Mouse (Mus musculus) heart, postnatal 4 days (tissue): ENCODE data around the gene Ccnd3. TPM values are rescaled to one million over a fixed set of nuclear protein-coding genes. Genes with fewer than 3 reads are reported as not detected.
A peak's percentile ranks its signal among the peaks of the same experiment; 100 is the strongest.

Experiments used
- DNase-seq: peaks from one replicate; pipeline ENCODE4 v3.0.0; 2021
- total RNA-seq, 2 experiments: library from RNA; stranded (reverse); gene quantifications; 2 replicates each; pipeline ENCODE4 v1.2.3; 2021

The Ccnd3 gene
- total RNA-seq, 2 experiments from 2014 or later, result 170 to 175 TPM

DNA sequence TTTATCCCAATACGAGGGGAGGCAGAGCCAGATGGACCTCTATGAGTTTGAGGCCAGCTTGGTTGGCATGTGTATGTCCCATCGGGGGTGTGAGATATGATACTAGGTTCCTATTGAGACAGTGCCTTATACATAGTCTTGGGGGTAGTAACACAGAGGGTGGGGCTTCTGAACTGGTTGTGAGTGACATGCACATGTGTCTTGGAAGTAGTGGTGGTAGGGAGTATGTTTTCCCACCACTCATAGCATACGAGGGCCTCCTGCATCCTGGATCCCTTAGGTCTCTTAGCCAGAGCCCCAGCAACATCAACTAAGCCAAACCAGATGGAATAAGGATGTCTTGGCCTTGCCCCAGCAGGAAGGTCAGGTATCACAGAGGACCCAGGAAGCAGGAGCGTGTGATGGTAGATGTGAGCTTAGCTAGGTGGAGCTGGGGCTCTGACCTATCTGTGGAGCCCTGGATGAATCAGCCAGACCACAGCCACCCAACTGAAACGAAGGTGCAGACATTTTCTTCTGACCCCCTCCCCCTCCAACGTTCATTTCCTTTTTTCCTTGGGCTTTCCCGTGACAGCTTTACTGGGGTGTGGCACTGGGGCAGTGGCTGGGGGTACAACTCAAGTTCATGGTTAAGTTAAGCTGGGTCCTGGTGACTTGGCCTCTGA, 10.5 kb downstream of the Ccnd3 start:
- DNase-seq, result no peak

GRCm38 (mm10) chr17:47516232-47516631, 11.4 kb downstream of the Ccnd3 start:
- DNase-seq, result no peak

GRCm38 (mm10) chr17:47518205-47518604, 13.4 kb downstream of the Ccnd3 start:
- peak; percentile 66 for DNase-seq

DNA sequence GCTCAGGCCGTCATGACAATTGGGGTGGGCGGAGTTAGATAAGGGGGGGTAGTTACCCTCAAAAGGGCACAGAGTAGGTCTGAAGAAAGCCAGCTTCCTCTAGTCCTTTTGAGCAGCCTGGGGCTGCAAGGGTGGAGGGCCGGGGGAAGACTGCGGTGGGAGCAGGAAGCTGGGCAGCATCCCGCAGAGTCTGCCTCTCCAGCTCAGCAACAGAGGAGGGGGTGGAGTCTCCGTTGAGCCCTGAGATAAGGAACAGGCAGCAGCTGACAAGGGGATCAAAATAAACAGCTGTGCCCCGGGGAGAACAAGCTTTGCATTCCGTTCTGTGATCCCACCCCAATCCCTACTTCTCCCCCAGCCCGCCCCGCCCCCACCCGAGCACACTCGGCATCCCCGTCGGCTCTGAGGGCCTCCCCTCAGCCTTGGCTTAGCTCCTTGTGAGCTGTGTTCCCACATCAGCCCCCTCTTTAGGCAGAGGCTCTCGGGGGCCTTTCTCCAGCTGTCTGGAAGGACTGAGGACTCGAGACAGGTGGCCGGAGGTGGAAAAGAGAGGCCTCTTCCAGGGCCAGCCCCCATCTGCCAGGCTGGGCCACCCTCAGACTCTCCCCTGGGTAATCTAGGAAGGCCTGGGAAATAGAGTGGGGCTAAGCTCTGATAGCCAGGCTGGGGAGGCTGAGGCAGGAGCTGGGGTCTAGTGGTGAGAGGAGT, 16.9 kb downstream of the Ccnd3 start:
- peak; percentile 81 for DNase-seq

DNA sequence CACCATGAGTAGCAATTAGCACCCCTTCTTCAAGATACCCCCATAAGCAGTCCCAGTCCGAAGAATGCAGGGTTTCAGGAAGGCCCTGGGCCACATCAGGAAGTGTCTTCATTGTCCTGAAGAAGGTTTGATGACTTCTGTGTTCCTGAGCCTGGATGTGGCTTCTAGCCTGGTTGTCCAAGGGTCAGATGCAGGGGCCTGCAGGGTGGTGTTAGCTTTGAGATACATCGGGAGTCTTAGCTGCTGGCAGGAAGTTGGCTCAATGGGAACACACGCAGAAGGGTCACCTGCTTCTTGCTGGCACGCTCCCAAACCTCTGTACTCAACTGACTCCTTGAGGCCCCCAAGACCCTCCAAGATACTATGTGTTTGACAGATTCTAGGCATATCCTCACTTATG, 17.7 kb downstream of the Ccnd3 start:
- peak; percentile 49 for DNase-seq

DNA sequence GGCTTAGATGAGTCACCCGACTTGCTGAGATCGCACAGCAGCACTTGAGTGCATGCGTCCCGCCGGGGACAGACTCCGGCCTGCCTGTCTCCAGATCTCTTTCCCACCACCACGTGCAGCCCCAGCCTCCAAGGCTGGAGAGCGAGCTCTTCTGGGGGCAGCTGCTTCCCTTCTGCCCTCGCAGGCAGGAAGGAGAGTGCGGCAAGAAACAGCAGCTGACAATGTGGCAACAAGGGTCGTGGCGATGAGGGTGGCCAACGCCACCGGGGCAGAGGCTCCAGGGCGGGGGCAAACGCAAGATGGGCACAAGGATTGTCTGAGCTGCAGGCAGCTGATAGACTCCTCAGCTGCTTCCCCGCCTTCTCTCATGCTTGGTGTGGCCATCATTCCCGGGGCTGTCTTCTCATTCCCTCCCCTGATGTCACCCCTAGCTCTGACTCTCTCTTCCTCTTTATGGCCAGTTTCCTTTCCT, 18.4 kb downstream of the Ccnd3 start:
- DNase-seq, result peak; percentile 69

DNA sequence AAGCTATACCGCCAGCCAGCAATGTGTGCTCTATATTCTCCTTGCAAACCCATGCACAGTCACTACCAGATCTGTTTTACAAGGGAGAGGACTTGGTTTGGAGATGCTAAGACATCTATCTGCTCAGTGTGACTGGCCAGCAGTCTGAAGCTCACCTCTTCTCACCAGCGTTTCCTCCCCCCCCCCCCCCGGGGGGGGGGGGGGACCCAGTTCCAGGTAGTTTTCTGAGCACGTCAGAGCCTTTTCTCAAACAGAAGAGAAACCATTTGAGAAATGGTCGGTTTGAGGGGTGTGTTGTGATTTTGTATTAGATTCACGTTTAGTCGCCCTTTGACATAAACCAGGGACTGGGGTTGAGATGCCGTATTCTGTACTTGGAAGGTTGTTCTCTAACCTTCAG, 19.2 kb downstream of the Ccnd3 start:
- no peak for DNase-seq

- DNase-seq, result no peak
These were observed 20.1 kb downstream of the Ccnd3 start for GRCm38 (mm10) chr17:47524991-47525390.

GRCm38 (mm10) chr17:47526856-47527520, 22.1 kb downstream of the Ccnd3 start:
- peak; percentile 54 for DNase-seq

DNA sequence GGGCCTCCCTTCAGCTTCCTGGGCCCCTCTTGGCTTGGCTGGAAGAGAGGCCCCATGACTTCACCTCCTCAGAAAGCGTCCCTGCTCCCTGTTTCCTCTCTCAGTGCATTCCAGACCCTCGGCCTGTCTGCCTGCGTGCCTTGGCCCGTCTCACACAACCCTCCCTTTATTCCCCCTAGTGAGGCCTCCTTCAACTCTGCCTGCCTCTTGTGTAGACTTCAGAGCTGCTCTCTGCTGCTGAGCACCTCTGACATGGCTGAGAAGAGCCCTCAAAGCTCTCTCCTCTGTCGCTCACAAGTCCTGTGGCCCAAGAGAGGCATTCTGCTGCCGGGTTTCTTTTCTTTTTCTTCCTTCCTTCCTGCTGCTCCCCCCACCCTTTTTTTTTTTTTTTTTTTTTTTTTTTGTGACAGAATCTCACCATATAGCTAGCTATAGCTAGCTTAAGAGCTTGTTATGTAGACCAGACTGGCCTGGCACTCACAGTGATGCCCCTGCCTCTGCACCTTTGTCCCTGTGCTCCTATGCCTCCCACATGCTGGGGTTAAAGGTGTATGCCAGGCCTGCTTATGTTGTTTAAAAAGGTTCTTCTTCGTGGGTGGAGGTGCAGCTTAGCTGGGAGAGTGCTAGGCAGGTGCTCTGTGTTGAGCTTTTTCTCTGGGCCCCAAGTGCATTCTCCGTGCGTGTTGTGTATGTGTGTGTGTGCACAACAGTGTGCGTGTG, 22.9 kb downstream of the Ccnd3 start:
- DNase-seq, result peak; percentile 58

DNA sequence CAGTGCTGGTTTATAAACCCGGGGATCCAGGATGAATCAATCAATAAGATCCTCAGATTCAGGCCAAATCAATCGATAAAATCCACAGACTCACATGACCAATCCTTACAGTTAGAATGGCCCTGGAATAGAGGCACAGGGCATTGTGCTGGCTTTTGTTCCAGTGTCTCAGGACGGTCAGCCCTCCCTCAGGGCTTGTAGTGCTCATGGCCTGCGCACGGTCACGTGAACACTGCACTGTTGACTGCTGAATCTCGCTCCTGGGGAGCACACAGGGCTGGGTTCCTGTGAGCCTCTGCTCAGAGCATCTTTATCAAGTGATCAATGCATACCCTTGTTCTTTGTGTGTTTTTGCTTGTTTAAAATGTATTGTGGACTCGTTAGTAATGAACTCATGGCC, 24.1 kb downstream of the Ccnd3 start:
- no peak for DNase-seq

GRCm38 (mm10) chr17:47529595-47529994, 24.7 kb downstream of the Ccnd3 start:
- DNase-seq, result no peak

- no peak for DNase-seq
These were observed 26.6 kb downstream of the Ccnd3 start for GRCm38 (mm10) chr17:47531387-47531818.

DNA sequence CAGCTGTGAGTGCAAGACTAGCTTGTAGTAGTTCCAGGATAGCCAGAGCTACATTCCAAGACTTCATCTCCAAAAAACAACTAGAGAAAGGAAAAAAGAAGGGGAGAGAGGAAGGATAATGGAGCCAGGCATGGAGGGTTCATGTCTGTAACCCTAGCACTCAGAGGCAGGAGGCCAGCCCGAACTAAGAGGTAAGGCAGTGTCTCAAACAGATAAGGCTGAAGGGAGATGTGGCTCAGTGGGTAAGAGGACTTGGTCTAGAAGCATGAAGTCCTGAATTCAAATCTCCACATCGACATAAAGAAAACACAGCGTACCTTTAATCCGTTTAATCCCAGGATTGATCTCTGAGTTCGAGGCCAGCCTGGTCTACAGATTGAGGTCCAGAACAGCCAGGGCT, 27.5 kb downstream of the Ccnd3 start:
- DNase-seq, result no peak

GRCm38 (mm10) chr17:47533691-47534090, 28.8 kb downstream of the Ccnd3 start:
- DNase-seq, result no peak

- no peak for DNase-seq
These were observed 31.0 kb downstream of the Ccnd3 start for GRCm38 (mm10) chr17:47535812-47536236.

- DNase-seq, result no peak
These were observed 33.2 kb downstream of the Ccnd3 start for GRCm38 (mm10) chr17:47538049-47538448.

DNA sequence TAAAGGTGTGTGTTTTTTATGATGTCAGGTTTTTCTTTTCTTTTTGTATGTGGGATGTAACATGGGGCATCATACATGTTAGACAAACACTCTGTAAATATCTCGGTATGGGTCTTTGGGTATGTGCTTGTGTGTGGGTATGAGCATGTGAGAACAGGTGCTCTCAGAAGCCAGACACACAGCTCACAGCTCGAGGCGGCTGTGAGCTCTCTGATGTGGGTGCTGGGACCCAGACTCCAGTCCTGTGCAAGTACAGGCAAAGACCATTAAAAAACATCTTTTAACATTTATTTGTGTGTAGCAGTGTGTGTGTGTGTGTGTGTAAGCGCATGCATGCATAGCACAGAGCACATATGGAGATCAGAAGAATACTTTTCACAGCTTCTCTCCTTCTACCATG, 34.3 kb downstream of the Ccnd3 start:
- DNase-seq, result no peak

DNA sequence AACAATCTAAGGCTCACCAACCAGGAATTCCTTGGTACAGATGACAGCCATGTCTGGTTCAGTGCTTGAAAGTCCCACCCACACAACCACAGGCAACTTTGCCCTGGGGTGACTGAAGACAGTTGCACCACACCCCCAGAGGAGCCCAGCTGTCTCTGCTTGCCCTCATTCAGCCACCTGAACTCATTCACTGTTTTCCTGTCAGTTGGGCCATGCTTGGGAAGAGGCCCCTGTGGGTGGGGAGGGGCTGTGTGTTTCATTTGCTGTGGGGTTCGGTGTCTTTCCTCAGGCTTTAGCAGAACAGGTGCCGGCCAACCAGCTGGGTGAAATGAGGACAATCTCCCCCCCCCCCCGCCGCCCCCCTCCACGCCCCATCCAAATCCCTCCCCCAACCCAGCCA, 37.2 kb downstream of the Ccnd3 start:
- DNase-seq, result no peak

- DNase-seq, result no peak
These were observed 38.3 kb downstream of the Ccnd3 start for GRCm38 (mm10) chr17:47543051-47543650.

- no peak for DNase-seq
These were observed 40.3 kb downstream of the Ccnd3 start for GRCm38 (mm10) chr17:47545154-47545553.

DNA sequence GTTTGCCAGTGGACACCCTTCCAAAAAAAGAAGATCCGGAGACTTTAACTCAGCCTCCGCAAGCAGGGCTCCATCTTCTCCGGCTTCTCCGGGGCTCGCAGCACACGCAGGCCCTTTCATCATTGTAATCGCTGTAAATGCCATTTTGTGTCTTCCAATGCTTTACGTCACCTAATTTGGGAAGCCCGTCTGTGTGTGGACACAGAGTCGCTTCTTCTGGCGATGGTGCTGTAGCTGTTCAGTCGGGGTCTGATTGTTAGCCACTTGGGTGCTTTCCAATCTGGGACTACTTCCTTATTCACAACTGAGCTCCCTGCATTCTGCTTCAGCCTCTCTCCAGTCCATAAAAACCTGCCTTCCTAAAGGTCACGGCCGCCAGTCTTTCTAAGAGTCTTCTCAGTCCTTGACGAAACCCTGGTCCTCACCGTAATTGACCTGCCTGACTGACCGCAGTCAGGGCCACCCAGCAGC, 41.0 kb downstream of the Ccnd3 start:
- DNase-seq, result no peak
